Mouse (Mus musculus): ENCODE data around the gene Ecm2. TPM values are rescaled to one million over a fixed set of nuclear protein-coding genes. Genes with fewer than 3 reads are reported as not detected.

Gene Ecm2
- total RNA-seq, 1 experiment from 2014 or later, result 5.5 TPM

Other genes with a start within 250 kb of the Ecm2 start
- gene Fgd3, start 184.5 kb upstream of the Ecm2 start, total RNA-seq (2021), result 1.5 and 2.8 TPM in 2 replicates
- gene Bicd2, start 163.2 kb upstream of the Ecm2 start, total RNA-seq (2021), result 43.7 and 45.2 TPM in 2 replicates
- gene Ippk, start 83.6 kb upstream of the Ecm2 start, total RNA-seq (2021), result 24.1 and 27.7 TPM in 2 replicates
- 1.5 and 2.1 TPM in 2 replicates for gene Tes3-ps, start 11.5 kb upstream of the Ecm2 start, total RNA-seq (2021)
- 2.8 and 3.3 TPM in 2 replicates for gene Aspn, start 39.6 kb downstream of the Ecm2 start, total RNA-seq (2021)
- gene Omd, start 77.7 kb downstream of the Ecm2 start, total RNA-seq (2021), result 1.1 and 1.6 TPM in 2 replicates
- 23.6 and 24.7 TPM in 2 replicates for gene Ogn, start 103.2 kb downstream of the Ecm2 start, total RNA-seq (2021)
- 2.9 and 4.7 TPM in 2 replicates for gene Cenpp, start 148.0 kb downstream of the Ecm2 start, total RNA-seq (2021)
- gene Nol8, start 148.3 kb downstream of the Ecm2 start, total RNA-seq (2021), result 18.8 and 25.6 TPM in 2 replicates
- 61.1 and 71.0 TPM in 2 replicates for gene Iars, start 177.3 kb downstream of the Ecm2 start, total RNA-seq (2021)